Mouse (Mus musculus): ENCODE results near the gene Ptges2.

- TF ChIP-seq CHD2 (IDR thresholded peaks at IDR 0.05; ENCODE audit: low read depth, low read length): no peak
- no peak for TF ChIP-seq MAFK (IDR thresholded peaks at IDR 0.05; ENCODE audit: insufficient read depth, low read depth, low read length)
- no peak for TF ChIP-seq ZNF384 (IDR thresholded peaks at IDR 0.05; ENCODE audit: low read depth, low read length)
- no peak for TF ChIP-seq HCFC1 (IDR thresholded peaks at IDR 0.05; ENCODE audit: borderline replicate concordance, insufficient read depth, low read length)
- TF ChIP-seq ZC3H11A (IDR thresholded peaks at IDR 0.05; ENCODE audit: borderline replicate concordance, low read depth, low read length): no peak
Observed at GRCm38 (mm10) chr2:32364121-32364520, 31.6 kb upstream of the Ptges2 start.

Data from ES-E14 (cell line).